Mouse (Mus musculus) natural killer cell, adult 2 months (primary cell): ENCODE measurements around the gene Pex11b.
"Not testable (repeated sequence)": the region's sequence is repeated elsewhere in the genome, so short reads cannot be mapped to it uniquely, and the experiment has no call there.

ENCODE experiments used
- DNase-seq, 2 experiments: peaks; one replicate each; pipeline ENCODE4 v3.0.0; 2022; ENCODE audit warnings: low spot score in 2 of 2

Gene Pex11b

DNA sequence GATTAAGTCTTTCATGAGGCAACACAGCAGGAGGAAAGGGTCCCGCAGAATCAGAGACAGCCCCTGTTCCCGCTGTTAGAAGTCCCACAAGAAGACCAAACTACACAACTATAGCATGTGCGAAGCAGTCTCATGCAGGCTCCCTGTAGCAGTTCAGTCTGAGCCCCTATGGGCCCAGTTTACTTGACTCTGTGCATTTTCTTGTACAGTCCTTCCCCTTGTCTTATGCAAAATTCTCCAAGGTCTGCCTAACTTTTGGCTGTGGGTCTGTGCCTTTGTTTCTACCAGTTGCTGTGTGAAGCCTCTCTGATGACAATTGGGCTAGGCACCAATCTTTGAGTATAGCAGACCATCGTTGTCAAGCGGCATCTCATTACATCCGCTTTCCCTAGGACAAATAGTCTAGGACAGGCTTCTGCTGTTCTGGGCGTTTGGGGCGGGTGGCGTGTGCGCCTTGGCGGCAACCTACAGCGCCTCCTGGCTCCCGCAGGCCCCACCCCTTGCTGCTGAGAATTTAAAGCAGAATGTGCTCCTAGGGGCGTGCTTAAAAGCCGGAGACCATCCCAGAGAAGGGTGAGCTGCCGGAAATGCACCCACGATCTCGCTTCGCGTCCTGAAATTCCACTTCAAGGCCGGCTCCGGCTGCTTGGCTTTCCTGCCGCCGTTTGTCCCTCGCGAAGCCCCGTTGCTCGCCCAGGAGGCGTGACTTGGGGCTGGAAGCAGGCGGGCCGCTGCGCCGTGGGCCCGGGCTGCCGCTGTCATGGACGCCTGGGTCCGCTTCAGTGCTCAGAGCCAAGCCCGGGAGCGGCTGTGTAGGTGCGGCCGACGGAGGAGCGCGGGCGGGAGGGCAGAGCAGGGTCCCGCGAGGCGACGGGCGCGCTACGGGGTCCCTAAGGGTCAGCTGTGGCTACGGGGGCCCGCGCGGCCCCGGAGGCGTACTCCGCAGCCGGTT, at the start of gene Pex11b, which contains the start of gene Gm42957:
Pex11b (plus strand) TSS at position 449 of the 952 bp plus-strand sequence.
Gm42957 (plus strand) TSS at position 547 of the 952 bp plus-strand sequence.
- peak; percentile 67 to 80 for DNase-seq

GRCm38 (mm10) chr3:96590657-96591056, 44.5 kb upstream of the Pex11b start:
- DNase-seq = no peak

- DNase-seq = no peak
Measured at GRCm38 (mm10) chr3:96593374-96593773, 41.8 kb upstream of the Pex11b start.

- DNase-seq = peak; percentile 82 to 89
Measured at GRCm38 (mm10) chr3:96593790-96594560, 41.2 kb upstream of the Pex11b start, which contains the start of gene Polr3gl. TSS of gene Polr3gl (minus strand) at chr3:96594181.

DNA sequence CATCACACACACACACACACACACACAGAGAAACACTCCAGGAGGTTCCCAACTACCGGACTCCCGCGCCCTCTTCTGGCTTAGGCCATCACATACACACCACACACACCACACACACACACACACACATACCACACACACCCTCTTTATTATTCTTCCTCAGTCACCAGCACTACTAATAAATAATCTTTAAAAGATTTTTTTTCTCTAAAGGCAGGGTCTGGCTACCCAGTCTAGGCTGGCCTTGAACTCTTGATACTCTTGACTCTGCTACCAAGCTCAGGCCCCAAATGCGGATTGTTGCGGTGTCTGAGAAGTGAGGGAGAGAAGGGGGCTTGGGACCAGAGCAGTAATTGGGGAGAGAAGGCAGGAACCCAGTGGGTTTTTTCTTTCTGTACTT, 40.3 kb upstream of the Pex11b start:
- no peak for DNase-seq

DNA sequence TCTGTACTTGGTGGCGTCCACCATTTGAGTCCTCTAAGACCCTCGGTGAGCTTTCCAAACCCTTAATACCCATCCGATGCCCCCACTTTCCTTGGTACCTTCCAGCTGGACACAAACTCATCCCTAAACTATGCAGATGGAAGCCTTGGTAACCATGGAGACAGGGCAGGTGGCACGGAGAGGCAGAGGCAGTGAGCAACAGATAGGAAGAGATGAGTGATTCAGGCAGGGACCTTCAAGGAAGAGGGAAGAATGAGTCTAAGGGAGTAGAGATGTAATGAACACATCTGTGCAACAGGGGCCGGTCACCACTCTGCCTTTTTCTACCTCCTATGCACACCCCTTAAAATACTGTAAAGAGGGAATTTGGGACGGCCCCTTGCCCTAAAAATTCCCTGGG, 39.5 kb upstream of the Pex11b start:
- DNase-seq = no peak

DNA sequence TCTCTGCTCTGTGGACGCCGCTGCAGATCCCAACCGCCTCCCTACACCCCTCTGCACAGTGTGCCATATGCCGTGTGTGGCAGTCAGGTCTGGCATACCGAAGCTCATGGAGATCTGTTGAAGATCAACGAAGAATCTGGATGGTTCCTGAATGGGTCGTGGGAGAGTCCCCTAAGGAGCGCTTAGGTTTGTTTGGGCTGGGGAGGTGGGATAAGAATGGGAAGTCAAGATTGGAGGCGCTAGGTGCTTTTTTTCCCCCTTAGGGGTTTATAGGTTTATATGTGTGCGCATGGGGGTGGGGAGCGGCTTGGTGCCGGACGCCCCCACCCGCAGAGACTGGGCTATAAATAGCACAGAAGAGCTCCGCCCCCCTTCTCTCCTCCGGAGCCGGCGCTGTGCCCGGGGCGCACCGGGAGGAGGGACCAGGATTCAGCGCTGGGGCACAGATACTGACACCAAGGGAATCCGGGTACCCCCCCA, 38.9 kb upstream of the Pex11b start, which contains the start of gene Ankrd34a:
Ankrd34a (plus strand) TSS at position 409 of the 480 bp plus-strand sequence.
- no peak for DNase-seq

DNA sequence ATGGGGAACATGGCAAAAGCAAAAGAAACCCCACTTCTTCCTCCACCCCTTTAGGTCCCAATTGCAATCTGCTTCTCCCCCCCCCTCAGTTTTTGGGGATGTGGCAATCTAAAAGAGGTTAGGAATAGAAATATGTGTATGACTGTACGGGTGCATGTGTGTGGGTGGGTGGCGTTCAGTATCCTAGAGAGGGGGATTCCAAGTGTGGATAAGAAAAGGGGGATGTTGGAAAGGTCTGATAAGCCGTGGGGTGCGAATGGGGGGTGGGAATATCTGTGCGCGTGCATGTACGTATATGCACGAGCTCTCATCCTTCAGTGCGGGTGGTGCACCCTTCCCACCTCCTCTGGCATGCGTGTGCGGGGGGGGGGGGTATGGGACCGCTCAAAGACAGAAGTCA, 38.3 kb upstream of the Pex11b start:
- DNase-seq = no peak

DNA sequence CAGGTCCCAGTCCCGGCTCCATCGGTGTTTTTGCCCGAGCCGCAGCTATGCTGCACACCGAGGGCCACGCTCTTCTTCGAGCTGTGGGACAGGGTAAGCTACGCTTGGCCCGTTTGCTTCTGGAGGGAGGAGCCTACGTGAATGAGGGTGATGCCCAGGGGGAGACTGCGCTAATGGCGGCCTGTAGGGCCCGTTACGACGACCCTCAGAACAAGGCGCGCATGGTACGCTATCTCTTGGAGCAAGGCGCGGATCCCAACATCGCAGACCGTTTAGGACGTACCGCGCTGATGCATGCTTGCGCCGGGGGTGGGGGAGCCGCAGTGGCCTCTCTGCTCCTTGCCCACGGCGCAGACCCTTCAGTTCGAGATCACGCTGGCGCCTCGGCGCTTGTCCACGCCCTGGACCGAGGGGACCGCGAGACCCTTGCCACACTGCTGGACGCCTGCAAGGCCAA, 37.7 kb upstream of the Pex11b start:
- no peak for DNase-seq

DNA sequence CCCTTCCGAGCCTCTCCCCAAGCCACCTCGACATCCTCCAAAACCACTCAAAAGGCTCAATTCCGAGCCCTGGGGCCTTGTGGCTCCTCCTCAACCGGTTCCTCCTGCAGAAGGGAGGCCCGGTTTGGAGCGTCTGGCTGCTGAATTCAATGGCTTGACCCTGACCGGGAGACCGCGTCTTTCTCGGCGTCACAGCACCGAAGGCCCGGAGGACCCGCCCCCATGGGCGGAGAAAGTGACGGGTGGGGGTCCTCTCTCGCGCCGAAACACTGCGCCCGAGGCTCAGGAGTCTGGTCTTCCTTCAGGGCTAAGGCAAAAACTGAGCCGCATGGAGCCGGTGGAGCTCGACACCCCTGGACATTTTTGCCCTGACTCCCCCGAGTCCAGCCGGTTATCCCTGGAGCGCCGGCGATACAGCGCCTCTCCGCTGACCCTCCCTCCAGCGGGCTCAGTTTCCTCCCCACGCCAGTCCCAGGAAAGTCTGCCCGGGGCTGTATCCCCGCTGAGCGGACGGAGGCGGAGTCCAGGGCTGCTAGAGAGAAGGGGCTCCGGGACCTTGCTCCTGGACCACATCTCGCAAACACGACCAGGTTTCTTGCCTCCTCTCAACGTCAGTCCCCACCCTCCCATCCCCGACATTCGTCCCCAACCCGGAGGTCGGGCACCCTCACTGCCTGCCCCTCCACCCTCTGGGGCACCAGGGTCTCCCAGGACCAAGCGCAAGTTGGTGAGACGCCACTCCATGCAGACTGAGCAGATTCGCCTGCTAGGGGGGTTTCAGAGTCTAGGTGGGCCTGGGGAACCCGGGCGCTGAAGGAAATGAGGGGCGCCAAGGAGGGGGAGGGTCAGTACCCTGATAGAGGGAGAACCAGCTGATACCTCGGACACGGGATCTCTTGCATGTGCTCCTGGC, 36.8 kb upstream of the Pex11b start:
- DNase-seq = no peak

GRCm38 (mm10) chr3:96599069-96599393, 36.1 kb upstream of the Pex11b start:
- no peak for DNase-seq

GRCm38 (mm10) chr3:96599411-96599810, 35.8 kb upstream of the Pex11b start:
- DNase-seq = no peak

DNA sequence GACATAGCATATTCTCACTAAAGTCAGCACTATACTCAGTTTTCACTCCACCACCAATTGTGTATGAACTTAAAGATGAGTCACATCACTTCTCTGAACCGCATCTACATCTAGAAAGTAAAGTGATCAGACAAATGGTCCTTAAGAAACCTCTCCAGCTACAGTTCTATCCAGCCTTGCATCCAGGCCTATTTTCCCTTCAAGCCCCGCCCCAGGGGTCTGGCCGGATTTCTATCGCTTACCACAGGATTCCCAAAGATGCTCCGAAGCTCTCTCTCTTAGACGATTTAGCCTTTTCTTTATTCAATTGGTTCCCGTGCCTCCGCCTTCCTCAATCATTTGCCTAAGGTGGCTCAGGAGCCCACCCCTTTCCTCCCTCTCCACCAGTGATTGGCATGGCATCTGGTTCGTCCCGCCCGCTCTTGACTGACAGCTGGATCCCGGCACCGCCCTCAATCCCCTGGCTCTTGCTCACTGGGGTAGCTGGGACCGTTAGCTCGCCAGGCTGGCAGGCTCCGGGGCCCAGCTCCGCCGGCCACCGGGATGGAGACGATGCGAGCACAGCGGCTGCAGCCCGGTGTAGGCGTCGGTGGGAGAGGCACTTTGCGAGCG, 34.4 kb upstream of the Pex11b start, which contains the start of gene Lix1l:
Lix1l (plus strand) TSS at position 511 of the 612 bp plus-strand sequence.
- DNase-seq = peak; percentile 50 to 75

GRCm38 (mm10) chr3:96601251-96601787, 33.9 kb upstream of the Pex11b start:
- DNase-seq = no peak

DNA sequence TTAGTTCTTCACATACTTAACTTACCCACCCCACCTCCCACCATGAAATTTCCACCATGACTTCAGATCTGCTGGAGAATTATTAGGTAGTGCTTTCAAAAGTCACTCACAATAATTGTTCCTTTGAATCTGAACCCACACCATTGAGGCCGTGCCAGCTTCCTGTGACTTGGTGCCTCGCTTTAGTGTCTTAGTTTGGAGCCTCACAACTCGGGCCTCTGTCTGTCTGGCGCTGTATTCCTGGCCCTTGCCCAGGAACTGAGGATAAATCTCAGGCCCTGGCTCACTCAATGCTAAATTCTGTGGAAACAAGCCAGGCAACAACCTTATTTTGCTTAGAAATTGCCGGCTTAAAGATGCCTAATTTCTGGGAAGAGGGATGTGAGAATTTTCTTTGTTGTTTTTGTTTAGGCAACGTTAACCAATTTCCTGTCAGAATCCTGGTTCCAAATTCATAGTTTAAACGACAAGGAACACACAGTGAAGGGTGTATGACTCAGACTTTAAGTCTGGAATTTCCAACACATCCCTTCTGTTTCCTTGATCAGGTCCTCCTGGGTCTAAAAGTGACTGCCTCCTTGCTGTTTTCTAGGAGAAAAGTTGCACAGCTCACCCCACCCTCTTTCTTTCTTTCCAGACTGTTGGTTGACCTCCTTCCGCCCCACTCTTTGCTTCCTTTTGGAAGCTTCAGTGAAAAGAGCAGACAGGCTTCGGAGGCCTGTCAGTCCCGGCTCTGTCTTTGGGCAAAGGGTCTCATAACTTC, 33.1 kb upstream of the Pex11b start:
- DNase-seq = no peak

DNA sequence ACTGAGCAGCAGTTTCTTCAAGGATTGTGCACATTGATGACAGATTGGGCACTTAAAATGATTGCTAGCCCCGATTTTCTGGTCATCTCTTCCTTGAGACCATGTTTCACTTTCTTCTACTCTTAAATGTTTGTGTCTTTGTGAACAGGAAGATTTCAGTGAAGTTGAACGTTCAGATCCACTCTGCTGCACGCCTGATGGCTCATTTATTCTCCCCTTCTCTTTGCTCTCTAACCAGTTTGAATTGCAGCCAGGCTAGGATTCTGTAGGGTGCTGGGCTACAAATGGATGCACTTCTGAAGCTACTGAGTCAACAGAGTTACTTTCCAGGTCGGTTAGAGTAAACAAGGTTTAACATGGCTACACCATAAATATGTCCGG, 32.5 kb upstream of the Pex11b start:
- DNase-seq = no peak

- DNase-seq = no peak
Measured at GRCm38 (mm10) chr3:96603311-96603710, 31.9 kb upstream of the Pex11b start.

GRCm38 (mm10) chr3:96606007-96606406, 29.2 kb upstream of the Pex11b start:
- not testable (repeated sequence) for DNase-seq

GRCm38 (mm10) chr3:96606618-96607017, 28.6 kb upstream of the Pex11b start:
- DNase-seq = no peak

- DNase-seq = no peak
Measured at GRCm38 (mm10) chr3:96617941-96618340, 17.2 kb upstream of the Pex11b start.
